Mouse (Mus musculus): ENCODE data around the gene A630076J17Rik. TPM values are rescaled to one million over a fixed set of nuclear protein-coding genes. Genes with fewer than 3 reads are reported as not detected.

The A630076J17Rik gene
- polyA plus RNA-seq, 1 experiment from 2014 or later = not detected

DNA sequence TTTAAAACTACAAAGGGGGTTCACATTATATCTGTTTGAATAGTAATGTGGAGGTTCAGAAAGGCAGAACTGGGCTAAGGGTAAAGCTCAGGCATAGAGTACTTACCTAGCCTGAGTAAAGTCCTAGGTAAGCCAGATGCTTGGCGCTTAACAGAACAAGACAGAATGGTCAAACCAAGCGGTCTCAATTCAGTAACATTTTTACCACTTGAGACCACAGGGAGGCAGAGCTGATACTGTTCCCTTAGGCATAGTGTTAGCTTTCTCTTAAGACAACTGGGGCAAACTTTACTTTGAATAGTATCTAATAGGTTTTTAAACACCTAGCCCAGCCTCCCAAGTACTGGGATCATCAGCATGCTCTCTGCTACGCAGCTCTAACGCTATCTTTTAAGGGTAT lies 45.6 kb downstream of the A630076J17Rik start:
- TF ChIP-seq CTCF (IDR thresholded peaks at IDR 0.05) (peak; percentile 45; the same call in 1 of the 2 replicates), EP300 (IDR thresholded peaks at IDR 0.05) (no peak)
- Histone ChIP-seq H3K4me1 (ENCODE audit: insufficient read depth, low read depth, low read length) (peaks cover 3% of the 10 kb centered on the region; the same call in 1 of the 2 replicates), H3K4me2 (replicated peaks; ENCODE audit: low read depth, low read length) (no peak overlapping the region), H3K36me3 (ENCODE audit: insufficient read depth, low read length) (no peaks in the 10 kb centered on the region), H3K9ac (replicated peaks; ENCODE audit: low read depth) (no peak overlapping the region), H3K27me3 (replicated peaks; ENCODE audit: insufficient read depth, low read length) (no peaks in the 10 kb centered on the region), H3K27ac (ENCODE audit: low read length) (no peak overlapping the region), H3K4me3 (ENCODE audit: low read depth, low read length) (no peak overlapping the region), H3K9me3 (ENCODE audit: low read length) (no peaks in the 10 kb centered on the region)
- 53% methylated on average over 4 of the region's 4 CpGs for WGBS
- DNase-seq (ENCODE audit: low spot score) = no peak
- ATAC-seq = no peak

GRCm38 (mm10) chr3:107276626-107277025 lies 46.2 kb downstream of the A630076J17Rik start:
- Histone ChIP-seq H3K27me3 (replicated peaks; ENCODE audit: insufficient read depth, low read length) (no peaks in the 10 kb centered on the region), H3K4me3 (ENCODE audit: low read depth, low read length) (no peak overlapping the region), H3K36me3 (ENCODE audit: insufficient read depth, low read length) (no peaks in the 10 kb centered on the region), H3K4me2 (replicated peaks; ENCODE audit: low read depth, low read length) (no peak overlapping the region), H3K9ac (replicated peaks; ENCODE audit: low read depth) (no peak overlapping the region), H3K9me3 (ENCODE audit: low read length) (no peaks in the 10 kb centered on the region), H3K27ac (ENCODE audit: low read length) (no peak overlapping the region), H3K4me1 (ENCODE audit: insufficient read depth, low read depth, low read length) (peaks cover 3% of the 10 kb centered on the region; the same call in 1 of the 2 replicates)
- ATAC-seq = no peak
- 87% methylated on average over 3 of the region's 3 CpGs for WGBS
- no peak for DNase-seq (ENCODE audit: low spot score)
- TF ChIP-seq CTCF (IDR thresholded peaks at IDR 0.05) = no peak
- TF ChIP-seq EP300 (IDR thresholded peaks at IDR 0.05) = no peak

GRCm38 (mm10) chr3:107278479-107279269 lies 48.3 kb downstream of the A630076J17Rik start, which contains the start of gene Lamtor5:
Gene Lamtor5 (plus strand): TSS chr3:107278858.
- TF ChIP-seq EP300 (IDR thresholded peaks at IDR 0.05) (no peak), CTCF (IDR thresholded peaks at IDR 0.05) (no peak)
- ATAC-seq (peak; percentile 92), DNase-seq (ENCODE audit: low spot score) (peak; percentile 93)
- peak within 1 kb of the TSS; percentile 92 for H3K4me3 ChIP-seq (ENCODE audit: low read depth, low read length)
- H3K9me3 ChIP-seq (ENCODE audit: low read length) = no peaks in the 10 kb centered on the region
- H3K36me3 ChIP-seq (ENCODE audit: insufficient read depth, low read length) = peaks cover 11% of the 10 kb centered on the region; the same call in 1 of the 2 replicates
- H3K9ac ChIP-seq (replicated peaks; ENCODE audit: low read depth) = peak within 1 kb of the TSS; percentile 80
- H3K4me1 ChIP-seq (ENCODE audit: insufficient read depth, low read depth, low read length) = peaks cover 3% of the 10 kb centered on the region; the same call in 1 of the 2 replicates
- H3K4me2 ChIP-seq (replicated peaks; ENCODE audit: low read depth, low read length) = peak within 1 kb of the TSS; percentile 67
- H3K27ac ChIP-seq (ENCODE audit: low read length) = no peak within 1 kb of the TSS
- WGBS = 3% methylated on average over 43 of the region's 43 CpGs
- H3K27me3 ChIP-seq (replicated peaks; ENCODE audit: insufficient read depth, low read length) = no peaks in the 10 kb centered on the region

Other genes starting within 250 kb of the A630076J17Rik start
- 2.7 and 4.2 TPM in 2 replicates for gene Kcna3, start 194.4 kb upstream of the A630076J17Rik start, polyA plus RNA-seq (2015; fragmentation: Nextera tagmentation; extraction: Ambion mirVana)
- gene Kcna2, start 129.5 kb upstream of the A630076J17Rik start, polyA plus RNA-seq (2015; fragmentation: Nextera tagmentation; extraction: Ambion mirVana) = 0.87 and 0.93 TPM in 2 replicates
- gene Kcna10, start 47.6 kb upstream of the A630076J17Rik start, polyA plus RNA-seq (2015; fragmentation: Nextera tagmentation; extraction: Ambion mirVana) = not detected in 2 replicates
- 0.36 and 0.41 TPM in 2 replicates for gene Cym, start 8.9 kb upstream of the A630076J17Rik start, polyA plus RNA-seq (2015; fragmentation: Nextera tagmentation; extraction: Ambion mirVana)
- 0.12 TPM in 1 of 2 replicates, not detected in the other for gene Prok1, start 9.1 kb downstream of the A630076J17Rik start, polyA plus RNA-seq (2015; fragmentation: Nextera tagmentation; extraction: Ambion mirVana)
- gene Lamtor5, start 48.2 kb downstream of the A630076J17Rik start, polyA plus RNA-seq (2015; fragmentation: Nextera tagmentation; extraction: Ambion mirVana) = 201 and 215 TPM in 2 replicates
- gene Slc16a4, start 60.6 kb downstream of the A630076J17Rik start, polyA plus RNA-seq (2015; fragmentation: Nextera tagmentation; extraction: Ambion mirVana) = 0.49 and 0.73 TPM in 2 replicates
- gene Rbm15, start 103.1 kb downstream of the A630076J17Rik start, polyA plus RNA-seq (2015; fragmentation: Nextera tagmentation; extraction: Ambion mirVana) = 7.2 and 7.5 TPM in 2 replicates
- gene Kcnc4, start 228.9 kb downstream of the A630076J17Rik start, polyA plus RNA-seq (2015; fragmentation: Nextera tagmentation; extraction: Ambion mirVana) = 0.02 TPM in 1 of 2 replicates, not detected in the other